Mouse (Mus musculus) thymus, postnatal 10 days (tissue): ENCODE measurements around the gene Clec5a.
A peak's percentile ranks its signal among the peaks of the same experiment; 100 is the strongest.
"Not testable (repeated sequence)": the region's sequence is repeated elsewhere in the genome, so short reads cannot be mapped to it uniquely, and the experiment has no call there.

Experiments
- DNase-seq, 2 experiments: peaks; one replicate each; pipeline ENCODE4 v3.0.0; 2021; ENCODE audit warnings: low spot score in 2 of 2

The Clec5a gene

GRCm38 (mm10) chr6:40585645-40586044, at the start of gene Clec5a:
Gene Clec5a, minus strand, starts transcription at chr6:40585821.
- no peak for DNase-seq

- no peak for DNase-seq
Observed at GRCm38 (mm10) chr6:40634640-40635071, 49.0 kb upstream of the Clec5a start.

GRCm38 (mm10) chr6:40628406-40629000, 42.9 kb upstream of the Clec5a start, which contains the start of gene Mgam:
Gene Mgam, plus strand, starts transcription at chr6:40628831.
- DNase-seq, result no peak

GRCm38 (mm10) chr6:40626111-40626510, 40.5 kb upstream of the Clec5a start:
- DNase-seq, result no peak

GRCm38 (mm10) chr6:40617965-40618364, 32.3 kb upstream of the Clec5a start:
- peak in 1 of 2 experiments; percentile 28 for DNase-seq

- DNase-seq, result no peak
Observed at GRCm38 (mm10) chr6:40613260-40613852, 27.7 kb upstream of the Clec5a start, which contains the start of gene Tas2r138. Gene Tas2r138, minus strand, starts transcription at chr6:40613310.

GRCm38 (mm10) chr6:40610244-40610643, 24.6 kb upstream of the Clec5a start:
- no peak for DNase-seq

- no peak for DNase-seq
Observed at GRCm38 (mm10) chr6:40607431-40607830, 21.8 kb upstream of the Clec5a start.

GRCm38 (mm10) chr6:40598546-40598945, 12.9 kb upstream of the Clec5a start:
- DNase-seq, result not testable (repeated sequence)

- no peak for DNase-seq
Observed at GRCm38 (mm10) chr6:40594804-40595550, 9.4 kb upstream of the Clec5a start.

- DNase-seq, result no peak
Observed at GRCm38 (mm10) chr6:40588346-40588745, 2.7 kb upstream of the Clec5a start.

GRCm38 (mm10) chr6:40584336-40584735, 1.3 kb downstream of the Clec5a start:
- no peak for DNase-seq

- DNase-seq, result no peak
Observed at GRCm38 (mm10) chr6:40576305-40576704, 9.3 kb downstream of the Clec5a start.

GRCm38 (mm10) chr6:40573618-40574017, 12.0 kb downstream of the Clec5a start:
- DNase-seq, result no peak

GRCm38 (mm10) chr6:40569187-40569586, 16.4 kb downstream of the Clec5a start, which contains the start of gene Olfr460:
Gene Olfr460, plus strand, starts transcription at chr6:40569487.
- DNase-seq, result no peak

- no peak for DNase-seq
Observed at GRCm38 (mm10) chr6:40554950-40555349, 30.7 kb downstream of the Clec5a start, which contains the start of gene Olfr461. Gene Olfr461, minus strand, starts transcription at chr6:40555050.

GRCm38 (mm10) chr6:40544690-40545089, 40.9 kb downstream of the Clec5a start:
- no peak for DNase-seq
